Mouse (Mus musculus): ENCODE data around the gene AB124611. TPM values are rescaled to one million over a fixed set of nuclear protein-coding genes. Genes with fewer than 3 reads are reported as not detected.

AB124611 gene
- polyA plus RNA-seq, 1 experiment from 2014 or later, result 19.9 TPM

Small RNA genes within 50 kb of the gene (microRNA-seq; reads per million reads assigned to microRNA genes)
- gene Mir199a-1 (ENCODE audit: borderline number of aligned reads), result 2.5 reads per million

Other genes starting within 250 kb of the AB124611 start
- gene Kri1, start 238.2 kb upstream of the AB124611 start, polyA plus RNA-seq (2015; fragmentation: Nextera tagmentation; extraction: Ambion mirVana), result 17.9 and 25.1 TPM in 2 replicates
- 216 and 234 TPM in 2 replicates for gene Cdkn2d, start 234.8 kb upstream of the AB124611 start, polyA plus RNA-seq (2015; fragmentation: Nextera tagmentation; extraction: Ambion mirVana)
- gene Ap1m2, start 213.8 kb upstream of the AB124611 start, polyA plus RNA-seq (2015; fragmentation: Nextera tagmentation; extraction: Ambion mirVana), result 20.2 and 21.0 TPM in 2 replicates
- 161 and 167 TPM in 2 replicates for gene Slc44a2, start 205.5 kb upstream of the AB124611 start, polyA plus RNA-seq (2015; fragmentation: Nextera tagmentation; extraction: Ambion mirVana)
- gene Ilf3, start 158.3 kb upstream of the AB124611 start, polyA plus RNA-seq (2015; fragmentation: Nextera tagmentation; extraction: Ambion mirVana), result 138 TPM in 2 replicates
- 27.0 and 29.1 TPM in 2 replicates for gene Qtrt1, start 114.3 kb upstream of the AB124611 start, polyA plus RNA-seq (2015; fragmentation: Nextera tagmentation; extraction: Ambion mirVana)
- 107 TPM in 2 replicates for gene Dnm2, start 101.3 kb upstream of the AB124611 start, polyA plus RNA-seq (2015; fragmentation: Nextera tagmentation; extraction: Ambion mirVana)
- gene Tmed1, start 15.9 kb upstream of the AB124611 start, polyA plus RNA-seq (2015; fragmentation: Nextera tagmentation; extraction: Ambion mirVana), result 30.2 and 31.1 TPM in 2 replicates
- gene Carm1, start 20.7 kb downstream of the AB124611 start, polyA plus RNA-seq (2015; fragmentation: Nextera tagmentation; extraction: Ambion mirVana), result 10.9 and 12.4 TPM in 2 replicates
- gene Timm29, start 66.5 kb downstream of the AB124611 start, polyA plus RNA-seq (2015; fragmentation: Nextera tagmentation; extraction: Ambion mirVana), result 28.8 and 30.9 TPM in 2 replicates
- gene Yipf2, start 66.7 kb downstream of the AB124611 start, polyA plus RNA-seq (2015; fragmentation: Nextera tagmentation; extraction: Ambion mirVana), result 26.8 and 27.2 TPM in 2 replicates
- gene Smarca4, start 90.0 kb downstream of the AB124611 start, polyA plus RNA-seq (2015; fragmentation: Nextera tagmentation; extraction: Ambion mirVana), result 62.3 and 71.5 TPM in 2 replicates
- 16.9 and 21.8 TPM in 2 replicates for gene Ldlr, start 197.3 kb downstream of the AB124611 start, polyA plus RNA-seq (2015; fragmentation: Nextera tagmentation; extraction: Ambion mirVana)
- gene Spc24, start 234.1 kb downstream of the AB124611 start, polyA plus RNA-seq (2015; fragmentation: Nextera tagmentation; extraction: Ambion mirVana), result 136 and 144 TPM in 2 replicates